In genomic region chr5:138997171-138997788, GRCm38 (mm10) we compare ENCODE assay signal across 8 mouse cellular contexts. TPM values are rescaled to one million over a fixed set of nuclear protein-coding genes. Genes with fewer than 3 reads are reported as not detected.
DNase-seq lines count a peak whose midpoint lies in the region; ATAC-seq lines count a peak whose summit lies in the region.

Gene Pdgfa (minus strand): TSS chr5:138997370.

- 9% methylated on average over 48 of the region's 48 CpGs for WGBS in intestine, embryonic 16.5 days
- WGBS in limb, embryonic 10.5 days: 1% methylated on average over 48 of the region's 48 CpGs

- no peaks in the 10 kb centered on the region for H3K36me3 ChIP-seq in intestine, embryonic 16.5 days (ENCODE audit: control insufficient read depth, insufficient read depth, low read length)
- no peaks in the 10 kb centered on the region for H3K36me3 ChIP-seq in limb, embryonic 10.5 days

- peak within 1 kb of the TSS; percentile 91 for H3K9ac ChIP-seq in intestine, embryonic 16.5 days (ENCODE audit: low read depth, low read length)

- no peaks in the 10 kb centered on the region for H3K9me3 ChIP-seq in intestine, embryonic 16.5 days (ENCODE audit: control insufficient read depth, low read length)
- H3K9me3 ChIP-seq in limb, embryonic 10.5 days (replicated peaks): no peaks in the 10 kb centered on the region

- peak within 1 kb of the TSS; percentile 96 for H3K4me2 ChIP-seq in intestine, embryonic 16.5 days (ENCODE audit: low read depth, low read length)

- peaks cover 44% of the 10 kb centered on the region for H3K4me1 ChIP-seq in intestine, embryonic 16.5 days (ENCODE audit: control insufficient read depth, insufficient read depth, low read length)
- H3K4me1 ChIP-seq in limb, embryonic 10.5 days: peaks cover 66% of the 10 kb centered on the region

- H3K4me3 ChIP-seq in intestine, embryonic 16.5 days (ENCODE audit: low read length): peak within 1 kb of the TSS; percentile 87
- H3K4me3 ChIP-seq in limb, embryonic 10.5 days: peak within 1 kb of the TSS; percentile 70

- DNase-seq in adrenal gland, postnatal 10 days: peak; percentile 75
- peak; percentile 88 for DNase-seq in embryo, embryonic 11 days
- peak; percentile 99 for DNase-seq in heart, adult 11 months
- peak; percentile 85 for DNase-seq in limb, embryonic 10.5 days (ENCODE audit: low spot score)
- DNase-seq in skeletal muscle tissue, adult 2 months (ENCODE audit: low read depth, low spot score): peak; percentile 82
- DNase-seq in T-cell, adult 2 months (ENCODE audit: low spot score): no peak

- peak within 1 kb of the TSS; percentile 98 for H3K27ac ChIP-seq in intestine, embryonic 16.5 days (ENCODE audit: low read length)
- H3K27ac ChIP-seq in limb, embryonic 10.5 days: peak within 1 kb of the TSS; percentile 81

- 0 out of 2 replicates have a peak, but pooled peaks have one; percentile 10 for ATAC-seq in intestine, embryonic 16.5 days
- peak; percentile 64 for ATAC-seq in megakaryocyte-erythroid progenitor cell, adult 5-6 weeks (replicated peaks; ENCODE audit: low FRiP score, low TSS enrichment, poor library complexity, severe bottlenecking)

- H3K27me3 ChIP-seq in intestine, embryonic 16.5 days (replicated peaks; ENCODE audit: control insufficient read depth, insufficient read depth, low read length): peaks cover 15% of the 10 kb centered on the region
- peaks cover 90% of the 10 kb centered on the region for H3K27me3 ChIP-seq in limb, embryonic 10.5 days (ENCODE audit: low read depth, poor library complexity, severe bottlenecking)

RNA-seq across cellular contexts. Expression of gene Pdgfa, which starts in this region (rescaled TPM):
- total RNA-seq in adrenal gland, postnatal 10 days (2021): 10 to 100 TPM; 22.0 to 23.3 TPM
- polyA plus RNA-seq in intestine, embryonic 16.5 days (2015; fragmentation: Nextera tagmentation; extraction: Ambion mirVana): 47.1 and 47.3 TPM in 2 replicates
- polyA plus RNA-seq in limb, embryonic 10.5 days (2016; fragmentation: Nextera tagmentation; extraction: Ambion mirVana): 26.8 and 28.8 TPM in 2 replicates
- not detected in 2 replicates for total RNA-seq in megakaryocyte-erythroid progenitor cell, adult 5-6 weeks (2014; fragmentation: Nextera tagmentation)
- 1.5 TPM in 1 of 2 replicates, not detected in the other for total RNA-seq in megakaryocyte-erythroid progenitor cell, adult 5-6 weeks (2017)

Comparison
In these comparisons a context has a peak if more than half of its experiments do, and no peak if none do; other contexts are left out.
1. RNA of gene Pdgfa (total RNA-seq): 22.0 to 23.3 TPM in adrenal gland, postnatal 10 days; 1.5 TPM in megakaryocyte-erythroid progenitor cell, adult 5-6 weeks; every median in the first group is over 4 times any median in the second.